Mouse (Mus musculus) limb, embryonic 14.5 days (tissue): ENCODE measurements around the gene Nasp. TPM values are rescaled to one million over a fixed set of nuclear protein-coding genes. Genes with fewer than 3 reads are reported as not detected.
A peak's percentile ranks its signal among the peaks of the same experiment; 100 is the strongest.

Source experiments
- ATAC-seq: fragments of 200-750 bp; cut with Nextera tagmentation; 2 replicates; pipeline ENCODE4 v1.8.0; 2017; ENCODE audit warnings: low read depth, moderate number of reproducible peaks, moderate TSS enrichment; ENCODE audit not compliant: low FRiP score
- DNase-seq: peaks from one replicate; pipeline ENCODE4 v3.0.0-alpha.2; 2015; ENCODE audit warnings: low spot score
- H3K27ac ChIP-seq: fragments of 300-500 bp; sonication (generic); replicated peaks from 2 replicates; pipeline ENCODE4 v1.5.1; 2014; ENCODE audit warnings: low read depth, mild to moderate bottlenecking, low read length, moderate library complexity, mixed read lengths
- H3K27me3 ChIP-seq: fragments of 300-500 bp; sonication (generic); 2 replicates; pipeline ENCODE4 v1.6.1; 2014; ENCODE audit warnings: low read length, mixed read lengths; ENCODE audit not compliant: control insufficient read depth, insufficient read depth
- H3K36me3 ChIP-seq: fragments of 300-500 bp; sonication (generic); 2 replicates; pipeline ENCODE4 v1.6.1; 2014; ENCODE audit warnings: mild to moderate bottlenecking, low read length, moderate library complexity, mixed read lengths; ENCODE audit not compliant: control insufficient read depth, insufficient read depth
- H3K4me1 ChIP-seq: fragments of 300-500 bp; sonication (generic); 2 replicates; pipeline ENCODE4 v1.6.1; 2014; ENCODE audit warnings: antibody characterized with exemption, low read length, mixed read lengths; ENCODE audit not compliant: control insufficient read depth, insufficient read depth
- H3K4me2 ChIP-seq: fragments of 300-500 bp; sonication (generic); replicated peaks from 2 replicates; pipeline ENCODE4 v1.6.1; 2014; ENCODE audit warnings: low read depth, mild to moderate bottlenecking, low read length, moderate library complexity; ENCODE audit not compliant: severe bottlenecking
- H3K4me3 ChIP-seq: fragments of 300-500 bp; sonication (generic); replicated peaks from 2 replicates; pipeline ENCODE4 v1.5.1; 2014; ENCODE audit warnings: low read length
- H3K9ac ChIP-seq: fragments of 300-500 bp; sonication (generic); 2 replicates; pipeline ENCODE4 v1.6.1; 2014; ENCODE audit warnings: mild to moderate bottlenecking, low read depth, low read length, moderate library complexity; ENCODE audit not compliant: severe bottlenecking
- H3K9me3 ChIP-seq: fragments of 300-500 bp; sonication (generic); 2 replicates; pipeline ENCODE4 v1.6.1; 2016; ENCODE audit warnings: low read length; ENCODE audit not compliant: control insufficient read depth
- POLR2A ChIP-seq: fragments of 200-500 bp; IDR thresholded peaks from 2 replicates; pipeline ENCODE4 v1.8.0; 2012; ENCODE audit warnings: inconsistent platforms, mild to moderate bottlenecking, moderate library complexity, borderline replicate concordance; ENCODE audit not compliant: insufficient read depth, insufficient read length; ENCODE audit errors: extremely low read depth
- WGBS: fragments of 180-500 bp; shearing (Covaris S2); extraction: QIAGEN DNeasy Blood & Tissue Kit; methylation state at CpG from one replicate; pipeline ENCODE4 v1.1.7; 2014; 5-methylcytosine and 5-hydroxymethylcytosine counted together
- polyA plus RNA-seq, 2 experiments: library from polyadenylated mRNA; depleted of rRNA in 1 of 2; stranded (reverse) in 1 of 2; unstranded in 1 of 2; fragments of >200 nt; fragmentation: Nextera tagmentation in 1 of 2; extraction: Ambion mirVana in 1 of 2; gene quantifications; 2 replicates each; pipeline versions ENCODE4 v1.2.1 to v1.2.3; 2012 to 2014

The Nasp gene
- polyA plus RNA-seq, 2 experiments: 132 to 153 TPM

- no peak for ATAC-seq
- H3K4me2 ChIP-seq: no peak overlapping the region
- no peak for TF ChIP-seq POLR2A
- no peak overlapping the region for H3K4me3 ChIP-seq
- no peaks in the 10 kb centered on the region for H3K4me1 ChIP-seq
- no peaks in the 10 kb centered on the region for H3K27me3 ChIP-seq
- 46% methylated on average over 3 of the region's 3 CpGs for WGBS
- no peaks in the 10 kb centered on the region for H3K9me3 ChIP-seq
- no peak overlapping the region for H3K27ac ChIP-seq
- no peak for DNase-seq
- H3K36me3 ChIP-seq: no peaks in the 10 kb centered on the region
- H3K9ac ChIP-seq: no peak overlapping the region
These were observed 30.2 kb upstream of the Nasp start for GRCm38 (mm10) chr4:116657971-116658370.

GRCm38 (mm10) chr4:116655658-116656057, 27.9 kb upstream of the Nasp start:
- H3K27ac ChIP-seq: no peak overlapping the region
- H3K27me3 ChIP-seq: no peaks in the 10 kb centered on the region
- H3K9ac ChIP-seq: no peak overlapping the region
- WGBS: 60% methylated on average over 3 of the region's 3 CpGs
- H3K4me3 ChIP-seq: no peak overlapping the region
- H3K9me3 ChIP-seq: no peaks in the 10 kb centered on the region
- TF ChIP-seq POLR2A: no peak
- H3K4me1 ChIP-seq: no peaks in the 10 kb centered on the region
- ATAC-seq: no peak
- H3K4me2 ChIP-seq: no peak overlapping the region
- H3K36me3 ChIP-seq: no peaks in the 10 kb centered on the region
- no peak for DNase-seq

GRCm38 (mm10) chr4:116655100-116655499, 27.4 kb upstream of the Nasp start:
- ATAC-seq: no peak
- H3K27ac ChIP-seq: no peak overlapping the region
- no peak overlapping the region for H3K4me2 ChIP-seq
- H3K9me3 ChIP-seq: no peaks in the 10 kb centered on the region
- DNase-seq: no peak
- 62% methylated on average over 2 of the region's 2 CpGs for WGBS
- H3K4me1 ChIP-seq: peaks cover 2% of the 10 kb centered on the region
- no peak overlapping the region for H3K4me3 ChIP-seq
- TF ChIP-seq POLR2A: no peak
- H3K27me3 ChIP-seq: no peaks in the 10 kb centered on the region
- no peaks in the 10 kb centered on the region for H3K36me3 ChIP-seq
- H3K9ac ChIP-seq: no peak overlapping the region

- H3K4me1 ChIP-seq: peaks cover 5% of the 10 kb centered on the region
- H3K27ac ChIP-seq: no peak overlapping the region
- no peak overlapping the region for H3K4me2 ChIP-seq
- H3K9ac ChIP-seq: no peak overlapping the region
- TF ChIP-seq POLR2A: no peak
- whole genome bisulfite sequencing: 85% methylated on average over 6 of the region's 6 CpGs
- no peak overlapping the region for H3K4me3 ChIP-seq
- H3K9me3 ChIP-seq: no peaks in the 10 kb centered on the region
- no peaks in the 10 kb centered on the region for H3K27me3 ChIP-seq
- H3K36me3 ChIP-seq: peaks cover 12% of the 10 kb centered on the region
- ATAC-seq: no peak
- DNase-seq: no peak
These were observed 25.5 kb upstream of the Nasp start for GRCm38 (mm10) chr4:116653228-116653627.

GRCm38 (mm10) chr4:116651797-116652135, 24.0 kb upstream of the Nasp start:
- H3K36me3 ChIP-seq: peaks cover 23% of the 10 kb centered on the region
- H3K4me1 ChIP-seq: peaks cover 9% of the 10 kb centered on the region
- H3K4me2 ChIP-seq: peak overlapping the region; percentile 87
- DNase-seq (no peak), ATAC-seq (peak; percentile 14; the same call in 1 of the 2 replicates)
- TF ChIP-seq POLR2A: no peak
- peak overlapping the region; percentile 39 for H3K27ac ChIP-seq
- H3K4me3 ChIP-seq: peak overlapping the region; percentile 93
- H3K9ac ChIP-seq: peak overlapping the region; percentile 98
- WGBS: 8% methylated on average over 6 of the region's 6 CpGs
- no peaks in the 10 kb centered on the region for H3K27me3 ChIP-seq
- no peaks in the 10 kb centered on the region for H3K9me3 ChIP-seq
